Mouse (Mus musculus) ES-Bruce4 (cell line): ENCODE results near the gene S100pbp.

Source experiments
- CTCF ChIP-seq: IDR thresholded peaks from one replicate; pipeline ENCODE4 v1.8.1; 2011; ENCODE audit warnings: low read depth, low read length
- POLR2A ChIP-seq: IDR thresholded peaks from one replicate; pipeline ENCODE4 v1.8.1; 2011; ENCODE audit warnings: low read length; ENCODE audit not compliant: insufficient read depth

GRCm38 (mm10) chr4:129194280-129194679 is 4.8 kb upstream of the S100pbp start:
- TF ChIP-seq CTCF (no peak), POLR2A (no peak)
